Mouse (Mus musculus) liver, embryonic 13.5 days (tissue): ENCODE results near the gene Unc13b. TPM values are rescaled to one million over a fixed set of nuclear protein-coding genes. Genes with fewer than 3 reads are reported as not detected.

Source experiments
- ATAC-seq: fragments of 200-750 bp; cut with Nextera tagmentation; 2 replicates; pipeline ENCODE4 v1.8.0; 2017; ENCODE audit warnings: low read depth, mild to moderate bottlenecking, moderate number of reproducible peaks, moderate library complexity
- DNase-seq: peaks from one replicate; pipeline ENCODE4 v3.0.0; 2022
- H3K27ac ChIP-seq: fragments of 300-500 bp; sonication (generic); 2 replicates; pipeline ENCODE4 v1.5.1; 2015; ENCODE audit warnings: moderate library complexity, mild to moderate bottlenecking, inconsistent platforms
- H3K27me3 ChIP-seq: fragments of 300-500 bp; sonication (generic); 2 replicates; pipeline ENCODE4 v1.6.1; 2015; ENCODE audit warnings: mild to moderate bottlenecking, inconsistent platforms
- H3K36me3 ChIP-seq: fragments of 300-500 bp; sonication (generic); 2 replicates; pipeline ENCODE4 v1.6.1; 2015; ENCODE audit warnings: mild to moderate bottlenecking, inconsistent platforms
- H3K4me1 ChIP-seq: fragments of 300-500 bp; sonication (generic); replicated peaks from 2 replicates; pipeline ENCODE4 v1.6.1; 2015; ENCODE audit warnings: inconsistent platforms
- H3K4me2 ChIP-seq: fragments of 300-500 bp; sonication (generic); 2 replicates; pipeline ENCODE4 v1.6.1; 2015; ENCODE audit warnings: inconsistent platforms, mild to moderate bottlenecking, moderate library complexity
- H3K4me3 ChIP-seq: fragments of 300-500 bp; sonication (generic); replicated peaks from 2 replicates; pipeline ENCODE4 v1.5.1; 2015; ENCODE audit warnings: mild to moderate bottlenecking, inconsistent platforms
- H3K9ac ChIP-seq: fragments of 300-500 bp; sonication (generic); 2 replicates; pipeline ENCODE4 v1.6.1; 2015; ENCODE audit warnings: mild to moderate bottlenecking, inconsistent platforms
- H3K9me3 ChIP-seq: fragments of 300-500 bp; sonication (generic); replicated peaks from 2 replicates; pipeline ENCODE4 v1.6.1; 2016; ENCODE audit warnings: inconsistent platforms
- WGBS: fragments of 180-500 bp; shearing (Covaris S2); methylation state at CpG from one replicate; pipeline ENCODE4 v1.1.7; 2015; ENCODE audit not compliant: insufficient replicate concordance; 5-methylcytosine and 5-hydroxymethylcytosine counted together
- polyA plus RNA-seq: library from polyadenylated mRNA; unstranded; fragments of >200 nt; fragmentation: Nextera tagmentation; extraction: Ambion mirVana; gene quantifications from 2 replicates; pipeline ENCODE4 v1.2.1, GENCODE M21; 2015

Gene Unc13b
- polyA plus RNA-seq, 1 experiment from 2014 or later = 0.37 TPM

DNA sequence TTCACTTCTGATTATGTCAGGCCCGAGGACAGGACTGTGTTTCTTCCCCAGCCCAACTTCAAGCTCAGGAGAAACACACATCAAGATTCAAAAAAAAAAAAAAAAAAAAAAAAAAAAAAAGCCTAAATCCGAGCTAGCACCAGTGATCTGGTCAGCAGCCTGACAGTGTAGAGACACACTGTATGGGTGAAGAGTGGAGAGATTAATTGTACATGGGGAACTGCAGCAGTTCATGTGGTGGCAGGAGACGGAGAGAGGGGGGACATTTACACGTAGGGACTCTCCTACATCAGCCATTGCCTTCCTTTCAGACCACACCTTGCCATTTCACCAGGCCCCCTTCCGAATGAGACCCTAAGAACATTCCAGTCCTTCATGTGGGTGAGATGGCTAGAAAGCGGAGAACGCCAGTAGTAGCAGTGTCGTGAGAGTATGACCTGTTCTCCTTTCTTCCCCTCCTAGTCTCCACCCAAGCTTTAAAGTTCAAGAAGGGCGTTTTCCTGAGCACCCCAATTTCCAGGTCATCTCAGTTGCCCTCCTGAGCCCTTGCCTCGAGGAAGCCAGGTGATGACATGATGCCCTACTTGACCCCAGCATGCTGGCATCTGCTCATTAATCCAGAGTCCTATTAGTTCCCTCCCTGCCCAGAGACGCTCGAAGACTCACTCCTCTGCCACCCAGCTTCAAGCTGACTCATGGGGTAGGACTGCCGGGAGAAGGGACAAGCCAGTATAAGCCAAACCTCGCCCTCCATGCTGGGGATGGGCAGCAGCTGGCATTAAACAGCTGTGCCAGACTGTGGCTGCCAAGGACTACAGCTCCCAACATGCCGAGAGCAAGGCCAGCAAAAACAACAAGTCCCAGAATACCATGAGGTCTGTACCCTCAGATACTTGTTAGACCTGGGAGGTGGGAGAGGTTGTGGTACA lies 19.9 kb upstream of the Unc13b start:
- Histone ChIP-seq H3K4me3 (peak overlapping the region; percentile 84), H3K36me3 (peaks cover 32% of the 10 kb centered on the region), H3K27me3 (no peaks in the 10 kb centered on the region), H3K27ac (peak overlapping the region; percentile 97), H3K4me1 (peaks cover 65% of the 10 kb centered on the region), H3K4me2 (peak overlapping the region; percentile 89), H3K9me3 (no peaks in the 10 kb centered on the region), H3K9ac (peak overlapping the region; percentile 92)
- DNase-seq (peak; percentile 58), ATAC-seq (peak; percentile 51)
- WGBS = 39% methylated on average over 15 of the region's 15 CpGs

GRCm38 (mm10) chr4:43039609-43040008 lies 19.1 kb upstream of the Unc13b start:
- WGBS = 9% methylated on average over 11 of the region's 11 CpGs
- H3K4me1 ChIP-seq = peaks cover 73% of the 10 kb centered on the region
- ATAC-seq = peak; percentile 5; the same call in 1 of the 2 replicates

DNA sequence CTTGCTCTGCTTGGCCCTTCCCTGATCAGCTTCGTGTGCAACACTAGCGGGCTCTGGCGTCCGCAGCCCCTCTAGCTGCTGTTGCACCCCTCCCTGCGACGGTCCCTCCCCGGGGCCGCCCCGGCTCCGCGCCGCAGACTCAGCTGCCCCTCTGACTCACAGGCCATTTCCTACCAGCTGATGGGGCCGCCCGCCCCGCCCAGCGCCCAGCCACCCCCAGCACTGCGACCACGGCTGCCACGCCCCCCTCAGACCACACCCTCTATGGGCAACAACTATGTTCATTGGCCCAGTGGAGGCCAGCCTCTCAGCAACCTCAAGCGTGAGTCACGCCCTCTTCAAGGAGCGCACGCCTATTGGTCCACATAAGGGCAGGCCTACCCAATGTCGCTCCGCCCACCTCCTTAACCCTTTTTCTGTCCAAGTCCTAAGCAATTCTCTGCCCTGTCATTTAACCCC lies 18.6 kb upstream of the Unc13b start:
- no peaks in the 10 kb centered on the region for H3K27me3 ChIP-seq
- peak overlapping the region; percentile 97 for H3K27ac ChIP-seq
- H3K9me3 ChIP-seq = no peaks in the 10 kb centered on the region
- H3K4me1 ChIP-seq = peaks cover 78% of the 10 kb centered on the region
- ATAC-seq (peak; percentile 93), DNase-seq (peak; percentile 97)
- H3K36me3 ChIP-seq = peaks cover 19% of the 10 kb centered on the region
- peak overlapping the region; percentile 89 for H3K4me2 ChIP-seq
- H3K9ac ChIP-seq = peak overlapping the region; percentile 92
- 2% methylated on average over 25 of the region's 25 CpGs for WGBS
- H3K4me3 ChIP-seq = peak overlapping the region; percentile 84

More at GRCm38 (mm10) chr4:43039609-43040008, 19.1 kb upstream of the Unc13b start:
- Histone ChIP-seq H3K9me3 (no peaks in the 10 kb centered on the region), H3K9ac (peak overlapping the region; percentile 92), H3K27ac (peak overlapping the region; percentile 97), H3K4me2 (peak overlapping the region; percentile 89), H3K36me3 (peaks cover 24% of the 10 kb centered on the region), H3K4me3 (peak overlapping the region; percentile 84), H3K27me3 (no peaks in the 10 kb centered on the region)
- no peak for DNase-seq

DNA sequence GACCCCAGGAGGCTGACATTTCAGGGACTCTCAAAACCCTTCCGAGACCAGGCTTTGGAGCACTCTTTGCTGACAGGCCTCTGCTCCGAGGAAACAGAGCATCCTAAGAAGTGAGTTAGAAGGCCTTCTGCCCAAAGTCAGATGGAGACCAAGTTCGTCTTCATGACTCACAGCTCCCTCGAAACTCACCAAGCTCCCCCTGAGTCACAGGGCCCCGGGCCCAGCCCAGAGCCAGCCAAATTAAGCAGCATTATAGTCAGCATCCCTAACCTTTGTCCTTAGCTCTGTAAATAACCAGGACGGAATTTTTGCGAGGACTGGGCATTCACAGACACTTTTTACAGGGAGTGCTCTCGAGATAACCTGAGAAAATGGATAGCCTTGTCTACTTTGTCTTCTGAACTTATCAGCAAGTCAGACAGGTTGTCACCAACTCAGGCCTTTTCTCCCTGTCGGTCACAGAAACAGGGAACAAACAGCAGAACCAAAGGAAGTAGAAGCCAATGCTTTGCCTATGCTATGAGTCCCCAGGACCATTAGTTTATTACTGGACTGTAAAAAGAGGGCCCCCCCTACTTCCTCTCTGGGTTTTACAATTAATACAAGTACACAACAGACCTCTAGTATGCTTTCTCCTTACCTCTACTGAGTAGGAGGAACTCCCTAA lies 17.7 kb upstream of the Unc13b start:
- H3K27ac ChIP-seq = peak overlapping the region; percentile 18
- H3K4me1 ChIP-seq = peaks cover 79% of the 10 kb centered on the region
- peaks cover 10% of the 10 kb centered on the region for H3K36me3 ChIP-seq
- no peak for DNase-seq
- no peak for ATAC-seq
- no peak overlapping the region for H3K4me3 ChIP-seq
- no peak overlapping the region for H3K9ac ChIP-seq
- no peak overlapping the region for H3K4me2 ChIP-seq
- H3K9me3 ChIP-seq = no peaks in the 10 kb centered on the region
- no peaks in the 10 kb centered on the region for H3K27me3 ChIP-seq
- 60% methylated on average over 9 of the region's 9 CpGs for WGBS

- H3K9me3 ChIP-seq = no peaks in the 10 kb centered on the region
- 0 out of 2 replicates have a peak overlapping the region, but pooled peaks have one; percentile 9 for H3K9ac ChIP-seq
- no peak overlapping the region; the same call in 1 of the 2 replicates for H3K4me3 ChIP-seq
- H3K4me1 ChIP-seq = peaks cover 60% of the 10 kb centered on the region
- no peak for DNase-seq
- no peaks in the 10 kb centered on the region for H3K36me3 ChIP-seq
- 19% methylated on average over 7 of the region's 7 CpGs for WGBS
- H3K27ac ChIP-seq = peak overlapping the region; percentile 53
- H3K27me3 ChIP-seq = no peaks in the 10 kb centered on the region
- H3K4me2 ChIP-seq = peak overlapping the region; percentile 80
- no peak for ATAC-seq
Measured at GRCm38 (mm10) chr4:43043644-43044357, 15.0 kb upstream of the Unc13b start.

DNA sequence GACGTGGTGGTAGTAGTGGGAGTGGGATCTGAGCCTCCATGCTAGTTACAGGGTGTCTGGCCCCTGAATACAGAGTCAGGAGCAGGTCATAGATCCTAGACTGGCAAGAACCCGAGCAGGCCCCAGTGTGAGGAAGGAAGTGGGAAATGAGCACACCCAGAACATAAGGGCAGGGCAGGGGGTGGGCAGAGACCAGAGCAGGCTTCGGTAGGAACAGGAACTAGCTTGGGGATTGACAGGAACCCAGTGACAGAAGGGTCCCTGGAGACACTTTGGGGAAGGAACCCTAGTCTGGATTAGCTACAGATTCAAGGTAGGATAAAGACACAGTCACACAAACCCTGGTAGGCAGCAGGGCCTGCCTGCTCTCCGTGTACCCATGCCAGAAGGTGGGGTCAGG lies 14.1 kb upstream of the Unc13b start:
- no peaks in the 10 kb centered on the region for H3K9me3 ChIP-seq
- DNase-seq = no peak
- H3K4me3 ChIP-seq = peak overlapping the region; percentile 61
- 13% methylated on average over 4 of the region's 4 CpGs for WGBS
- peaks cover 51% of the 10 kb centered on the region for H3K4me1 ChIP-seq
- peak overlapping the region; percentile 53 for H3K27ac ChIP-seq
- no peaks in the 10 kb centered on the region for H3K27me3 ChIP-seq
- H3K9ac ChIP-seq = peak overlapping the region; percentile 65; the same call in 1 of the 2 replicates
- ATAC-seq = no peak
- H3K4me2 ChIP-seq = peak overlapping the region; percentile 80
- no peaks in the 10 kb centered on the region for H3K36me3 ChIP-seq

GRCm38 (mm10) chr4:43045285-43045658 lies 13.5 kb upstream of the Unc13b start:
- peak overlapping the region; percentile 53; the same call in 1 of the 2 replicates for H3K27ac ChIP-seq
- peak overlapping the region; percentile 80 for H3K4me2 ChIP-seq
- H3K27me3 ChIP-seq = no peaks in the 10 kb centered on the region
- WGBS = 8% methylated on average over 13 of the region's 13 CpGs
- H3K36me3 ChIP-seq = no peaks in the 10 kb centered on the region
- peak overlapping the region; percentile 65 for H3K9ac ChIP-seq
- no peak for DNase-seq
- ATAC-seq = no peak
- H3K4me3 ChIP-seq = peak overlapping the region; percentile 61
- peaks cover 47% of the 10 kb centered on the region for H3K4me1 ChIP-seq
- no peaks in the 10 kb centered on the region for H3K9me3 ChIP-seq

DNA sequence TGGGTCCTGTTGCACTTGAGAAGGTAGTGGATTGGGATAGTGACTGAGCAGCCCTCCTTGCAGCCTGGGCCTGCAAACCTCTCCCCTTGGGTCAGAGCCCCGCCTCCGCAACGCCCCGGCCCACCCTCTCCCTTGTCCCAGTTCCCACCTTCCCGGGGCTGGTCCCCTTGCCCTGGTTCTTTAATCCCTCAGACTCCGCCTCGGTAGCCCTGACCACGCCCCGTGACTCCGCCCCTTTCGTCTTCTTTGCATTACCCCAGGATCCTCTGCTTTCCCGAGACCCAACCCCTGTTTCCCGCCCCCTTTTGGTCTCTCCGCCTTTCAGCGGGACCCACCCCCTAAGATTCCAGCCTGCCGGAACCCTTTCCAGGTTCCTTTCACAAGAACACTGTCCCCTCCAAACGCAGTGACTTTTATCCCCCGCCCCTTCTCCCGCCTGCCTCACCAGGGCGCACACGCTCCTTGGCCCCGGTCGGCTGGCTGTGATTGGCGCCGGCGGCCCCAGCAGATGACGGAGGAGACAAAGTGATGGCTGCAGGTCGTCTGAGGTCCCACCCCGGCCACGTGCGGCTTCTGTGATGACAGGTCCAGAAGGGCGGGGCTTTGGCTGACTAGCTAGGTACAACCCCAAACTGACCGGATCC lies 13.0 kb upstream of the Unc13b start, which contains the start of gene Fam214b:
Fam214b (minus strand) TSS at position 562 of the 644 bp plus-strand sequence.
- Histone ChIP-seq H3K4me1 (peaks cover 43% of the 10 kb centered on the region), H3K4me3 (peak within 1 kb of the TSS; percentile 61), H3K9me3 (no peaks in the 10 kb centered on the region), H3K36me3 (no peaks in the 10 kb centered on the region), H3K27me3 (no peaks in the 10 kb centered on the region), H3K27ac (peak within 1 kb of the TSS; percentile 53; the same call in 1 of the 2 replicates), H3K4me2 (peak within 1 kb of the TSS; percentile 80), H3K9ac (peak within 1 kb of the TSS; percentile 65)
- DNase-seq = peak; percentile 89
- ATAC-seq = peak; percentile 86
- WGBS = 1% methylated on average over 33 of the region's 33 CpGs

- DNase-seq (no peak), ATAC-seq (no peak)
- Histone ChIP-seq H3K9me3 (no peaks in the 10 kb centered on the region), H3K27me3 (no peaks in the 10 kb centered on the region), H3K9ac (no peak overlapping the region), H3K27ac (no peak overlapping the region), H3K4me1 (peaks cover 37% of the 10 kb centered on the region), H3K36me3 (no peaks in the 10 kb centered on the region), H3K4me3 (no peak overlapping the region), H3K4me2 (peak overlapping the region; percentile 80)
- 46% methylated on average over 5 of the region's 5 CpGs for WGBS
Measured at GRCm38 (mm10) chr4:43046607-43047006, 12.1 kb upstream of the Unc13b start.

DNA sequence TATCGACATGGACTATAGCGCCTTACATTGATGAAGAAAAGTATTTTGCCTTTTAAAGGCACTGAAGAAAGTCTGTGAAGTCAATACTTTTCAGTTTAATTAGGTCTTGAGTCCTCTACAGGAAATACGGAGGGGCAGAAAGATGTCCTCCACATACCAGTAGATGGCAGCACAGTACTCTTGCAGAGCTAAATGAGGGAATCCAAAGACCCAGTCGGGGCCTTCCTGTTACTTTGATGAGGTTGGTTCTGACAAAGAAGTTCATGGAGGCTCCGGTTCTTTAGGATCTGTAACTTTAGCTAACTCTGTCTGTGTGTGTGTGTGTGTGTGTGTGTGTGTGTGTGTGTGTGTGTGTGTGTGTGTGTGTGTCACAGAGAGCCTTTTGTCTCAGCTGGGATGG lies 11.5 kb upstream of the Unc13b start:
- Histone ChIP-seq H3K36me3 (no peaks in the 10 kb centered on the region), H3K9ac (no peak overlapping the region), H3K4me1 (peaks cover 37% of the 10 kb centered on the region), H3K9me3 (no peaks in the 10 kb centered on the region), H3K27me3 (no peaks in the 10 kb centered on the region), H3K27ac (no peak overlapping the region), H3K4me3 (no peak overlapping the region), H3K4me2 (no peak overlapping the region)
- DNase-seq = peak; percentile 52
- ATAC-seq = no peak
- WGBS = 5% methylated on average over 5 of the region's 5 CpGs
